ENCODE assay signal across 11 mouse cellular contexts in genomic region chr16:57927816-57928215, GRCm38 (mm10).
DNase-seq lines count a peak whose midpoint lies in the region; ATAC-seq and TF ChIP-seq lines count a peak whose summit lies in the region.
"Had no signal": no experiment of that assay in that cellular context is flagged by ENCODE, and none has a peak within 500 bp of the region (broad histone marks: within the 10 kb centered on the region; RNA-seq: fewer than 3 reads in every experiment).

No protein-coding gene starts in this region.

- H3K9me3 ChIP-seq in heart, embryonic 11.5 days (replicated peaks; ENCODE audit: control insufficient read depth, low read length), result no peaks in the 10 kb centered on the region
- H3K9me3 ChIP-seq in midbrain, embryonic 14.5 days (ENCODE audit: control insufficient read depth, low read length), result no peaks in the 10 kb centered on the region
- H3K9me3 ChIP-seq in midbrain, embryonic 13.5 days, result no peaks in the 10 kb centered on the region
- H3K9me3 ChIP-seq: limb, embryonic 13.5 days; neural tube, embryonic 13.5 days had no signal

- no peak for ATAC-seq in heart, embryonic 11.5 days (replicated peaks; ENCODE audit: insufficient number of reproducible peaks, low FRiP score, low TSS enrichment)
- no peak for ATAC-seq in midbrain, embryonic 14.5 days (ENCODE audit: low FRiP score, low TSS enrichment)
- no peak for ATAC-seq in midbrain, embryonic 13.5 days

- WGBS in heart, adult 2 months, result 37% methylated on average over 4 of the region's 4 CpGs
- WGBS in heart, embryonic 11.5 days (ENCODE audit: insufficient replicate concordance), result 77% methylated on average over 4 of the region's 4 CpGs
- WGBS in midbrain, embryonic 14.5 days, result 80% methylated on average over 4 of the region's 4 CpGs
- 87% methylated on average over 4 of the region's 4 CpGs for WGBS in midbrain, embryonic 13.5 days

- peak; percentile 59 to 82 for DNase-seq in heart, adult 2 months
- DNase-seq in midbrain, embryonic 14.5 days, result peak; percentile 12
- peak; percentile 79 for DNase-seq in gastrocnemius, adult 18-20 months (ENCODE audit: low spot score)
- DNase-seq in heart, postnatal 36 days, result peak; percentile 59 to 73
- no peak for DNase-seq in spleen, adult 18-20 months
- DNase-seq in retina, postnatal 1 day, result no peak

- no peak for TF ChIP-seq POLR2A in heart, adult 2 months (IDR thresholded peaks at IDR 0.05; ENCODE audit: insufficient read depth, low read depth, low read length)

- H3K79me2 ChIP-seq in heart, adult 2 months (replicated peaks; ENCODE audit: control insufficient read depth, insufficient read depth, low read length), result no peaks in the 10 kb centered on the region

- H3K4me2 ChIP-seq in heart, embryonic 11.5 days, result no peak overlapping the region
- no peak overlapping the region for H3K4me2 ChIP-seq in midbrain, embryonic 14.5 days (ENCODE audit: low read length)
- no peak overlapping the region for H3K4me2 ChIP-seq in midbrain, embryonic 13.5 days (replicated peaks)
- H3K4me2 ChIP-seq: limb, embryonic 13.5 days; neural tube, embryonic 13.5 days had no signal

- TF ChIP-seq EP300 in heart, adult 2 months (IDR thresholded peaks at IDR 0.05; ENCODE audit: insufficient read depth, low read depth, low read length), result peak; percentile 76

- H3K9ac ChIP-seq in heart, adult 2 months (ENCODE audit: low read depth, low read length), result no peak overlapping the region
- no peak overlapping the region for H3K9ac ChIP-seq in heart, embryonic 11.5 days (ENCODE audit: low read depth, low read length)
- H3K9ac ChIP-seq in midbrain, embryonic 14.5 days (replicated peaks; ENCODE audit: low read length), result no peak overlapping the region
- no peak overlapping the region for H3K9ac ChIP-seq in midbrain, embryonic 13.5 days (replicated peaks)
- H3K9ac ChIP-seq: limb, embryonic 13.5 days; neural tube, embryonic 13.5 days had no signal

- H3K27me3 ChIP-seq in heart, adult 2 months (ENCODE audit: control insufficient read depth, insufficient read depth, low read length), result no peaks in the 10 kb centered on the region
- no peaks in the 10 kb centered on the region for H3K27me3 ChIP-seq in heart, embryonic 11.5 days (ENCODE audit: control insufficient read depth, insufficient read depth, low read length)
- no peaks in the 10 kb centered on the region for H3K27me3 ChIP-seq in midbrain, embryonic 14.5 days (ENCODE audit: control insufficient read depth, insufficient read depth, low read length)
- no peaks in the 10 kb centered on the region for H3K27me3 ChIP-seq in midbrain, embryonic 13.5 days
- H3K27me3 ChIP-seq: limb, embryonic 13.5 days; megakaryocyte, embryonic 14.5 days; neural tube, embryonic 13.5 days had no signal

- H3K27ac ChIP-seq in heart, adult 2 months, result peak overlapping the region; percentile 73
- no peak overlapping the region for H3K27ac ChIP-seq in heart, embryonic 11.5 days (ENCODE audit: low read depth, low read length)
- no peak overlapping the region for H3K27ac ChIP-seq in midbrain, embryonic 14.5 days (replicated peaks; ENCODE audit: low read depth, low read length)
- no peak overlapping the region for H3K27ac ChIP-seq in midbrain, embryonic 13.5 days
- H3K27ac ChIP-seq: limb, embryonic 13.5 days; neural tube, embryonic 13.5 days had no signal

- H3K36me3 ChIP-seq in heart, adult 2 months (ENCODE audit: control insufficient read depth, insufficient read depth, low read length), result peaks cover 3% of the 10 kb centered on the region
- H3K36me3 ChIP-seq in heart, embryonic 11.5 days (ENCODE audit: control insufficient read depth, insufficient read depth, low read length), result no peaks in the 10 kb centered on the region
- no peaks in the 10 kb centered on the region for H3K36me3 ChIP-seq in midbrain, embryonic 14.5 days (ENCODE audit: control insufficient read depth, insufficient read depth, low read length)
- H3K36me3 ChIP-seq in midbrain, embryonic 13.5 days, result no peaks in the 10 kb centered on the region
- H3K36me3 ChIP-seq: limb, embryonic 13.5 days; neural tube, embryonic 13.5 days had no signal

- H3K4me1 ChIP-seq in heart, adult 2 months (ENCODE audit: control insufficient read depth, insufficient read depth, low read length), result peaks cover 7% of the 10 kb centered on the region
- H3K4me1 ChIP-seq in heart, embryonic 11.5 days (ENCODE audit: control insufficient read depth, insufficient read depth, low read length), result no peaks in the 10 kb centered on the region
- no peaks in the 10 kb centered on the region for H3K4me1 ChIP-seq in midbrain, embryonic 14.5 days (ENCODE audit: control insufficient read depth, insufficient read depth, low read length)
- H3K4me1 ChIP-seq in midbrain, embryonic 13.5 days (replicated peaks), result peaks cover 6% of the 10 kb centered on the region; the same call in 1 of the 2 replicates
- H3K4me1 ChIP-seq: limb, embryonic 13.5 days; megakaryocyte, embryonic 14.5 days; neural tube, embryonic 13.5 days had no signal

- TF ChIP-seq CTCF in heart, adult 2 months (IDR thresholded peaks at IDR 0.05), result 0 out of 2 replicates have a peak, but pooled peaks have one; percentile 2

- no peak overlapping the region for H3K4me3 ChIP-seq in heart, adult 2 months
- H3K4me3 ChIP-seq in heart, embryonic 11.5 days (ENCODE audit: low read depth, low read length), result no peak overlapping the region
- no peak overlapping the region for H3K4me3 ChIP-seq in midbrain, embryonic 14.5 days (replicated peaks; ENCODE audit: low read depth, low read length)
- H3K4me3 ChIP-seq in midbrain, embryonic 13.5 days (replicated peaks), result no peak overlapping the region
- H3K4me3 ChIP-seq: limb, embryonic 13.5 days; megakaryocyte, embryonic 14.5 days; neural tube, embryonic 13.5 days had no signal

- intact Hi-C loops in heart, adult 2 months (cut with DNase I), result loop anchor here (5.0 to 10.0 kb wide), 4 partner anchors 76 to 291 kb away; partner anchors contain the start of gene Col8a1
- intact Hi-C loops in heart, postnatal 36 days (cut with DNase I), result loop anchor here (5.0 kb wide), 1 partner anchor 76 kb away; no protein-coding TSS in a partner anchor

Comparison
In these comparisons a context has a peak if more than half of its experiments do, and no peak if none do; other contexts are left out.
1. DNase-seq: peak in heart, adult 2 months (2 of 2), midbrain, embryonic 14.5 days (single experiment), gastrocnemius, adult 18-20 months (single experiment) and heart, postnatal 36 days (2 of 2); none in spleen, adult 18-20 months (0 of 2) and retina, postnatal 1 day (single experiment).